Mouse (Mus musculus): ENCODE measurements at regions not wholly inside any gene's neighbourhood (a gene's known extent, or its start where the extent isn't known, plus 50 kb on each side); places are given as distances from the start of the nearest gene placed in this dataset.

DNA sequence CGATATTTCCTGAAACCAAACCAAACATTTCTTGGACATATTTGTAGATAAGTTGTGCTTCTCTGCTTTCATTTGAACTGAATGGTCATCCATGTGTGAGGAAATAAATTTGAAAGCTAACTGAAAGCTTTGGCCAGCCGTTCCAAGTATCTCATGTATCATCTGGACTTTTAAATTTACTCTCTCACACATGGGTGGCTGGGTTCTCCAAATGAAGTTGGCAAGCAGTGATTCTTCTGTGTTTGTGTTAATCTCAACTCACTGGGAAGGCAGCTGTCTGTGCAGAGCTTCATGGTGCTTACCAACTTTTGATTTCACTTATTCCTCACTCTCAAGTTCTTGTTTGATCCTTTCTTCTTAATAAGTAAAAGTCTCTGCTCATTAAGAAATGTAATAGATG lies 317.3 kb downstream of the Otol1 start:
- DNase-seq (ENCODE audit: low read depth, low spot score) = no peak

Data from R1 (cell line).